Mouse (Mus musculus) kidney, adult 10 weeks (tissue): Measurements from ENCODE around the gene B3gnt3. TPM values are rescaled to one million over a fixed set of nuclear protein-coding genes. Genes with fewer than 3 reads are reported as not detected.

Experiments used
- polyA plus RNA-seq: library from polyadenylated mRNA; stranded (reverse); fragments of 350-450 nt; fragmentation: Illumina TruSeq; extraction: RNeasy Lipid Tissue Mini Kit (QIAGEN cat#74804); gene quantifications from one replicate; pipeline ENCODE4 v1.2.3, GENCODE M21; 2014; ENCODE audit warnings: low read depth, low replicate concordance

B3gnt3 gene
- polyA plus RNA-seq = 2.9 TPM

DNA sequence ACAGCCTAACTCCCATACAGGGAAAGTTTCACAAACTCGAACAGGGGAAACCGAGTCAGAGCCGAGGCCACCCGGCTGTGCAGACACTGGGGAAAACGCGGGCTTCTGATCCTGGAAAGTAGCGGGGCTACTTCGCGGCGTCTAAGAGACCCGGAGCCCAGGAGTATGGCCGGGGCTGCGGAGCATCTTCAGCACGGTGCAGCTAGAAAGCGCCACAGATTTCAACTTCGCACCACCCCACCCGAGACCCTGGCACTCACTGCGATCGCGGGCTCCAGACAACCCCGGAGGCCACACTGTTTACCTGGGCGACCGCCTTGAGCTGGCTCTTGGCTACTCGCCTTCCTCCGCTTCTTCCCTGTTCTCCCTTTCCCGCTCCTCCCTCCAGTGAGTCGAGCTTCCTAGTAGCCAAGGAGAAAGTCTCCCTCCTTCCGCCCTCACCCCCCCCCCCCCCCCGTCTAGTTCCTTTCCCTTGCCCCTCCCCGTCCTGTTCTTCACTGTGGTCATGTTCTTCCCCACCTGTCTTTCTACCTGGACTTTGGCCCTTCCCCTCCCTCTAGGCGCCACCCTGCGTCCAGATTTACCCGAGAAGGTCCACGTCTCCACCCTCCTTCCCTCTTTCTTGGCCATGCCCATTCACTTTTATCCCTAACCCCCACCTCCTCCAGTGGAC is at the start of gene B3gnt3:
B3gnt3 (minus strand) TSS at position 376 of the 673 bp plus-strand sequence.

DNA sequence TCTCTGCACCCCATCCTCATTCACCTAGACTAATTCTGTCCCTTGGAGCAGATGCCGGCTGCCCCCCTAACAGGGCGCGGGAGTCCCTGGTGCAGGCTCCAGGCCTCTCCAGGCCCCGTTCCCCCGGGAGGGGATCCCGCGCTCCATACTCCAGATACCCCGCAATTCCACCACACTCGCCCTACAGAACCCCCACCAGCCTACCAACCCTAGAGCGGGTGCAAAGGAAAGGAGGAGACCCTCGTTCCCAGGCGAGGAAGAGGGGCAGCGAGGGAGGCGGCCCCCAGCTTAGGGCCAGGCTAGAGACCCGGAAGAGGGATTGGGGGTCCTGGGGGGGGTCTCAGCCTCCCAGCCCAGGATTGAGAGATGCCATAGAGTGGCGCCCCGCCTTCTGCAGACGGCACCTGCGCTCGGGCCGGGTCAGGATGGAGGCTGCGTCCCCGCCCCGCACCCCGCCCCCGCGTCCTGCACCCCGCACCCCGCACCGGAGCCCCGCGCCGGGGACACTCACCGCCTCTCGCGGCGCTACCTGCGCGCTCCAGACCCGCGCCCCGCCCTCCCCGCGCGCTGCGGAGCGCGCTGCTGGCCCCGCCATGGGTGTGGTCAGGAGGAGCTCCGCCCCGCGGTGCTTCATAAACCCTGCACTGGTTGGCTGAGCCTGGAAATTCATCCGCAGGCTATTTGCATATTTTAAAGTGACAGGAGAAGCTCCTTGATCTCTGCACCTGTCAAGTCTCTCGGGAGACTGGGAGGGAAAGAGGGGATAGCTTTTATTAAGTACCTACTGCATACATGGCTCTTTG is 23.7 kb upstream of the B3gnt3 start, which contains the start of gene Fcho1:
Fcho1 (minus strand) TSS at position 595 of the 803 bp plus-strand sequence.

DNA sequence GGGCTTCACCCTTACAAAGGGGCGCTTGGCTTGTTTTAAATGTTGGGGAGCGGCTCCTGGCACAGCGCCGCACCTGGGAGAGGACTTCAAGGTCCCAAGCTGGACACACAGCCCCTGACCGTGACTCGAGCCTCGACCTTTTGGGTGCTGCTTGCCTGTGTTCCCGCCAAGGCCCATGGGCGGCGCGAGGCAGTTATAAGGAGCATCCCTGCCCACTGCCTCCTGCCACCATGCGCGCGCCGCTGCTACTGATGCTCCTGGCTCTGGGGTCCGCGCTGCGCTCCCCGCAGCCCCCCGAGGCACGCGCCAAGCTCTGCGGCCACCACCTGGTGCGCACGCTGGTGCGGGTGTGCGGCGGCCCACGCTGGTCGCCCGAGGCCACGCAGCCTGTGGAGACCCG is 12.6 kb downstream of the B3gnt3 start, which contains the start of gene Insl3:
Insl3 (plus strand) TSS at position 187 of the 400 bp plus-strand sequence.

DNA sequence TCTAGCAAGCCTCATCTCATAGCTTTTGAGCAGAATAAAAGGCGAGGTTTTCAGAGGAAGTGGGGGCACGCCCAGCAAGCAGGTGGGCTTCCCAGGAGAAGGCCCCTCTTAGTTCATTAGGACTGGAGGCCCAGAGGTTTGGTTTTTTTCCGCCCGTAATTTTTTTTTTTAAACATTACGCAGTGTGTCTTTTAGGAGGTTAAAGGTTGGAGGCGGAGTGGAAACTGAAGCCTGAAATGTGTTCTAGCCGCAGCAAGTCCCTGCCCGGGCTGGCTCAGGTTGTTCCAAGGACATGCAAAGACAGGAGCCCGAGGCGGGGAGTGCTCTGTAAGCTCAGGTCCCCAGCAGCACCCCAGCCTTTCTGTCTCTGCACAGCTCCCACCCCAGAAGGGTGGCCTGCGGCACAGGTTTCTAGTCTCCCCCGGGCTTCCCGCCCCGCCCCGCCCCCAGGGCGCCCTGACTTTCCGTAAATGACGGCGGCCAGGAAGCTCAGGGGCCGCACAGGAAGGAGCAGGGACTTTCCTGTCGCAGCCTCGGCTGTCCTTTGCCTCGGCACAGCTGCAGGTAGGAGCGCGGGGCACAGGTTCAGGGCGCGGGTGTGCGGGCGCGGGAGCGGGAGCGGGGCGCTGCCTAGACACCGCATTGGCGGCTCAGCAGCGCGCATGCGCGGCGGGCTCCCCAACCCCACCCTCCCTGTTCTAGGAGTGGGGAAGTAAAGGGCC is 25.4 kb downstream of the B3gnt3 start, which contains the start of gene Jak3:
Jak3 (plus strand) TSS at position 277 of the 722 bp plus-strand sequence.

DNA sequence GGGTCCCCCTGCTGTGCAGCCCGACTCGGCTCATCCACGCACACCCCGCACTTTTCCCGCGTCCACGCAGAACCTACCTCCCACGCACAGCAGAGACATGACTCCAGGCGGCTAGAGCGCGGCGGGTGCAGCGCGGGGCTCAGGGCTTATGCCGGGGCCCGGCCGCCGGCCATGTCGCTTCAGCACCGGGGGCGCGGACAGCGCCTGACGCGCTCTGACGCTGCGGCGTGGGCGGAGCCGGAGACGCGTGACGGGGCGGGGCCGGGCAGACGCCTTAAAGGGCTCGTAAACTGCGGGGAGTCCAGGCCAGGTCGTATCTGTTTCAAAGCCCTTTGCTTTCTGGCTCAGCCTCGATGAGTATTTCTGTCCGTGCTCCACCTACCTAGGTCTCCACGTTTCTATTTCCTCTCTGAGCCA is 30.0 kb downstream of the B3gnt3 start, which contains the start of gene Unc13a:
Unc13a (minus strand) TSS at position 209 of the 417 bp plus-strand sequence.

Other genes with a start within 250 kb of the B3gnt3 start
- gene Abhd8, start 238.1 kb downstream of the B3gnt3 start, polyA plus RNA-seq = 0.77 TPM
- 16.9 TPM for gene Mrpl34, start 236.8 kb downstream of the B3gnt3 start, polyA plus RNA-seq
- gene Dda1, start 232.6 kb downstream of the B3gnt3 start, polyA plus RNA-seq = 1.3 TPM
- gene Ano8, start 215.8 kb downstream of the B3gnt3 start, polyA plus RNA-seq = 0.85 TPM
- gene Gtpbp3, start 213.7 kb downstream of the B3gnt3 start, polyA plus RNA-seq = 1.4 TPM
- 6.2 TPM for gene Plvap, start 190.0 kb downstream of the B3gnt3 start, polyA plus RNA-seq
- gene Ccdc194, start 176.1 kb downstream of the B3gnt3 start, polyA plus RNA-seq = not detected
- gene Bst2, start 164.3 kb downstream of the B3gnt3 start, polyA plus RNA-seq = 2.2 TPM
- gene Mvb12a, start 158.9 kb downstream of the B3gnt3 start, polyA plus RNA-seq = 1.8 TPM
- gene Tmem221, start 142.9 kb downstream of the B3gnt3 start, polyA plus RNA-seq = 2.3 TPM
- 0.20 TPM for gene Nxnl1, start 135.2 kb downstream of the B3gnt3 start, polyA plus RNA-seq
- gene Slc27a1, start 132.9 kb downstream of the B3gnt3 start, polyA plus RNA-seq = 1.6 TPM
- 0.20 TPM for gene Pgls, start 109.6 kb downstream of the B3gnt3 start, polyA plus RNA-seq
- gene Fam129c, start 104.1 kb downstream of the B3gnt3 start, polyA plus RNA-seq = not detected
- gene Colgalt1, start 90.8 kb downstream of the B3gnt3 start, polyA plus RNA-seq = 26.0 TPM
- not detected for gene Unc13a, start 30.0 kb downstream of the B3gnt3 start, polyA plus RNA-seq
- not detected for gene Jak3, start 25.5 kb downstream of the B3gnt3 start, polyA plus RNA-seq
- not detected for gene Insl3, start 12.6 kb downstream of the B3gnt3 start, polyA plus RNA-seq
- not detected for gene Fcho1, start 23.9 kb upstream of the B3gnt3 start, polyA plus RNA-seq
- gene Zfp709, start 180.2 kb upstream of the B3gnt3 start, polyA plus RNA-seq = 13.3 TPM
- gene Zfp882, start 206.8 kb upstream of the B3gnt3 start, polyA plus RNA-seq = 15.6 TPM
- gene Zfp617, start 206.8 kb upstream of the B3gnt3 start, polyA plus RNA-seq = 97.8 TPM
- gene Zfp961, start 249.2 kb upstream of the B3gnt3 start, polyA plus RNA-seq = 53.4 TPM